Comparison of ENCODE assay signal across 8 mouse cellular contexts in the genomic region with DNA sequence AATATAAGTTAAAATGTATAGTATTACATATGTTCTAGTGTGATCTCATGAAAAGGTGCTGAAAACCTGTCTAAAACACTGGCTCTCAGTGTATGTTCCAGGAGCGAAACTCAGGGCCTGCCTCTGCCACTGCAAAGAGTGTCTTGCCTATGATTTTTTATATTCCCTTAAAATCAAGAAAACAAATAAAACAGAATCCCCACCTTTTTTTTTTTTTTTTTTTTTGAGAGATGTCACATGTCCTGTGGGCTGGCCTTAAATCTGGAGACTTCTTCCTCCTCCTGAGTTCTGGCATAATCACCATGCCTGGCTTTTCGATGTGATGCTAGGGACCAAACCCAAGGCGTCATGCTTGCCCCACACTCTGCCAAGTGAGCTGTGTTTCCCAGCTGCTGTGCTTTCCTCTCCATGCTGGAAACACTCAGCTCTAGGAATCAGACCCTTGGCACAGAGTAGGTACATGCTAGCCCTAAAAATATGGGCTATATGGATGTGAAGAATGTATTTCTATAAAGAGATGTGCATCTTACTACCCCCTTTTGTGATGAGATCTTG. TPM values are rescaled to one million over a fixed set of nuclear protein-coding genes. Genes with fewer than 3 reads are reported as not detected.
DNase-seq lines count a peak whose midpoint lies in the region; ATAC-seq and TF ChIP-seq lines count a peak whose summit lies in the region.

No protein-coding gene starts in this region.

- H3K9ac ChIP-seq in heart, embryonic 12.5 days, result no peak overlapping the region

- DNase-seq in layer of hippocampus, adult 2 months (ENCODE audit: low spot score in 2 of 2), result no peak
- DNase-seq in layer of hippocampus, postnatal 10 days (ENCODE audit: low spot score in 2 of 2), result no peak
- DNase-seq in cerebellum, postnatal 10 days, result peak; percentile 79 to 85
- DNase-seq in lung, postnatal 36 days, result peak; percentile 53
- no peak for DNase-seq in spleen, postnatal 4 days (ENCODE audit: low spot score in 2 of 2)
- no peak for DNase-seq in embryo, embryonic 9.5 days (ENCODE audit: extremely low spot score)
- DNase-seq in c-Kit-positive CD71-positive TER-119-positive erythroid progenitor cells, embryonic 14.5 days (ENCODE audit: low spot score), result no peak

- no peaks in the 10 kb centered on the region for H3K36me3 ChIP-seq in heart, embryonic 12.5 days

- no peaks in the 10 kb centered on the region for H3K9me3 ChIP-seq in heart, embryonic 12.5 days (replicated peaks)

- ATAC-seq in heart, embryonic 12.5 days (ENCODE audit: insufficient number of reproducible peaks, low FRiP score), result no peak

- no peak for TF ChIP-seq CTCF in layer of hippocampus, adult 2 months (conservative IDR thresholded peaks at IDR 0.05)

- peak overlapping the region; percentile 76 for H3K27ac ChIP-seq in layer of hippocampus, adult 2 months
- peak overlapping the region; percentile 44 for H3K27ac ChIP-seq in heart, embryonic 12.5 days (ENCODE audit: poor library complexity, severe bottlenecking)

- no peak overlapping the region for H3K4me3 ChIP-seq in layer of hippocampus, adult 2 months
- H3K4me3 ChIP-seq in heart, embryonic 12.5 days, result no peak overlapping the region

- H3K4me2 ChIP-seq in heart, embryonic 12.5 days, result no peak overlapping the region

- no peaks in the 10 kb centered on the region for H3K27me3 ChIP-seq in heart, embryonic 12.5 days (replicated peaks)

- WGBS in heart, embryonic 12.5 days, result 59% methylated on average over 3 of the region's 3 CpGs

- peaks cover 44% of the 10 kb centered on the region for H3K4me1 ChIP-seq in heart, embryonic 12.5 days (replicated peaks)

RNA-seq across cellular contexts. Expression of a gene that starts 17.0 kb away (rescaled TPM):
- total RNA-seq in layer of hippocampus, adult 2 months (2021), result 10 to 100 TPM; 27.8 to 37.7 TPM
- 10 to 100 TPM; 30.7 to 33.5 TPM for total RNA-seq in layer of hippocampus, postnatal 10 days (2021)
- 16.4 and 17.4 TPM in 2 replicates for polyA plus RNA-seq in heart, embryonic 12.5 days (2016; fragmentation: Nextera tagmentation; extraction: Ambion mirVana)

Comparison
In these comparisons a context has a peak if more than half of its experiments do, and no peak if none do; other contexts are left out.
1. DNase-seq: peak in cerebellum, postnatal 10 days (2 of 2) and lung, postnatal 36 days (single experiment); none in layer of hippocampus, adult 2 months (0 of 2), layer of hippocampus, postnatal 10 days (0 of 2), spleen, postnatal 4 days (0 of 2), embryo, embryonic 9.5 days (single experiment) and c-Kit-positive CD71-positive TER-119-positive erythroid progenitor cells, embryonic 14.5 days (single experiment).